Mouse (Mus musculus) duodenum, adult 2 months (tissue): ENCODE data around the gene Isyna1. TPM values are rescaled to one million over a fixed set of nuclear protein-coding genes. Genes with fewer than 3 reads are reported as not detected.

Experiments used
- polyA plus RNA-seq: library from polyadenylated mRNA; depleted of rRNA; stranded (reverse); fragments of >200 nt; gene quantifications from 2 replicates; pipeline ENCODE4 v1.2.3, GENCODE M21; 2012; ENCODE audit warnings: low replicate concordance; rRNA removed

Isyna1 gene
- 89.0 and 112 TPM in 2 replicates for polyA plus RNA-seq

GRCm38 (mm10) chr8:70593961-70594609 lies at the start of gene Isyna1:
Gene Isyna1, plus strand, starts transcription at chr8:70594373.

GRCm38 (mm10) chr8:70608749-70609367 lies 14.7 kb downstream of the Isyna1 start, which contains the start of gene Ssbp4:
Gene Ssbp4, minus strand, starts transcription at chr8:70608872.

DNA sequence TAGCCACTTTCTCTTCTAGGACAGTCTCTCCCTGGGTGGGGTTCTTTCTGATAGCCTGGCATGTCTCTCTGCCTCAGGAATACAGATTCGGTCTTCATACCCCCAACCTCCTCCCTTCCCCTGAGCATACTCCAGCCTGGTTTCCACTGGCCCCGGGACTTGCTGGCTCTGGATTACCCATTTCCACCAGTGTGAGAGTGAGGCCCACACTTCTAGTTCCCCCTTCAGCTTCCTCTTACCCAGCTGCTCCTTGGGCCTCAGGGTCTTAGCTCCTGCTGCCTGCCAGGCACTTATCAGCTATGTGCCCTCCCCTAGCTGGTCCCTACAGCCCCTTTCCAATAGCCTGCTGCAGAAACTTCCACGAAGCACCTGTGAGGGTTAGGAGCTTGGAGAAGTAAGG lies 21.7 kb downstream of the Isyna1 start, which contains the start of gene Lrrc25:
Gene Lrrc25, plus strand, starts transcription at position 262 of the 400 bp plus-strand sequence.

GRCm38 (mm10) chr8:70632346-70632892 lies 38.2 kb downstream of the Isyna1 start, which contains the start of gene Gdf15:
Gene Gdf15, minus strand, starts transcription at chr8:70632456.

Other genes starting within 250 kb of the Isyna1 start
- gene Upf1, start 241.1 kb upstream of the Isyna1 start, polyA plus RNA-seq, result 32.7 and 38.5 TPM in 2 replicates
- gene Comp, start 220.8 kb upstream of the Isyna1 start, polyA plus RNA-seq, result 0.12 and 0.51 TPM in 2 replicates
- 12.2 and 17.8 TPM in 2 replicates for gene Crtc1, start 154.8 kb upstream of the Isyna1 start, polyA plus RNA-seq
- gene Klhl26, start 117.4 kb upstream of the Isyna1 start, polyA plus RNA-seq, result 22.5 and 31.2 TPM in 2 replicates
- gene Tmem59l, start 107.0 kb upstream of the Isyna1 start, polyA plus RNA-seq, result 2.5 TPM in 2 replicates
- gene Crlf1, start 101.2 kb upstream of the Isyna1 start, polyA plus RNA-seq, result 2.7 and 9.8 TPM in 2 replicates
- gene Rex1bd, start 87.6 kb upstream of the Isyna1 start, polyA plus RNA-seq, result 137 and 190 TPM in 2 replicates
- 1,130 and 1,246 TPM in 2 replicates for gene Uba52, start 83.6 kb upstream of the Isyna1 start, polyA plus RNA-seq
- gene Fkbp8, start 66.6 kb upstream of the Isyna1 start, polyA plus RNA-seq, result 325 and 545 TPM in 2 replicates
- gene Kxd1, start 66.4 kb upstream of the Isyna1 start, polyA plus RNA-seq, result 64.0 and 85.0 TPM in 2 replicates
- 25.2 and 37.0 TPM in 2 replicates for gene Ell, start 54.9 kb upstream of the Isyna1 start, polyA plus RNA-seq
- gene Ssbp4, start 14.5 kb downstream of the Isyna1 start, polyA plus RNA-seq, result 192 and 205 TPM in 2 replicates
- gene Lrrc25, start 21.8 kb downstream of the Isyna1 start, polyA plus RNA-seq, result 5.9 and 12.7 TPM in 2 replicates
- 7.2 and 7.6 TPM in 2 replicates for gene Gdf15, start 38.1 kb downstream of the Isyna1 start, polyA plus RNA-seq
- 53.9 and 98.0 TPM in 2 replicates for gene Pgpep1, start 66.0 kb downstream of the Isyna1 start, polyA plus RNA-seq
- gene Lsm4, start 78.9 kb downstream of the Isyna1 start, polyA plus RNA-seq, result 82.4 and 136 TPM in 2 replicates
- 654 and 1,953 TPM in 2 replicates for gene Jund, start 104.6 kb downstream of the Isyna1 start, polyA plus RNA-seq
- gene Iqcn, start 109.1 kb downstream of the Isyna1 start, polyA plus RNA-seq, result 0.01 and 0.06 TPM in 2 replicates
- gene Gm3336, start 124.2 kb downstream of the Isyna1 start, polyA plus RNA-seq, result 39.9 and 50.2 TPM in 2 replicates
- gene Pde4c, start 129.3 kb downstream of the Isyna1 start, polyA plus RNA-seq, result 5.2 and 15.1 TPM in 2 replicates
- gene Rab3a, start 160.3 kb downstream of the Isyna1 start, polyA plus RNA-seq, result 30.3 and 33.5 TPM in 2 replicates
- gene Mpv17l2, start 166.6 kb downstream of the Isyna1 start, polyA plus RNA-seq, result 107 and 299 TPM in 2 replicates
- gene Pik3r2, start 182.3 kb downstream of the Isyna1 start, polyA plus RNA-seq, result 233 and 412 TPM in 2 replicates
- gene Mast3, start 210.7 kb downstream of the Isyna1 start, polyA plus RNA-seq, result 54.1 and 62.5 TPM in 2 replicates
- 1.4 and 4.2 TPM in 2 replicates for gene Il12rb1, start 214.1 kb downstream of the Isyna1 start, polyA plus RNA-seq
- 38.6 and 40.6 TPM in 2 replicates for gene Arrdc2, start 245.3 kb downstream of the Isyna1 start, polyA plus RNA-seq